10 mouse cellular contexts compared by ENCODE assay signal in genomic region chr10:20060320-20060970, GRCm38 (mm10).
DNase-seq lines count a peak whose midpoint lies in the region; ATAC-seq lines count a peak whose summit lies in the region.
"Had no signal": no experiment of that assay in that cellular context is flagged by ENCODE, and none has a peak within 500 bp of the region (broad histone marks: within the 10 kb centered on the region; RNA-seq: fewer than 3 reads in every experiment).

No protein-coding gene starts in this region.

- H3K9ac ChIP-seq in neural tube, embryonic 15.5 days (replicated peaks): no peak overlapping the region
- H3K9ac ChIP-seq: limb, embryonic 12.5 days had no signal

- no peak overlapping the region for H3K27ac ChIP-seq in neural tube, embryonic 15.5 days (replicated peaks)
- H3K27ac ChIP-seq: limb, embryonic 12.5 days had no signal

- no peaks in the 10 kb centered on the region for H3K27me3 ChIP-seq in neural tube, embryonic 15.5 days (replicated peaks)
- H3K27me3 ChIP-seq: limb, embryonic 12.5 days had no signal

- no peak overlapping the region for H3K4me3 ChIP-seq in neural tube, embryonic 15.5 days (replicated peaks)
- H3K4me3 ChIP-seq: limb, embryonic 12.5 days had no signal

- no peak overlapping the region for H3K4me2 ChIP-seq in neural tube, embryonic 15.5 days
- H3K4me2 ChIP-seq: limb, embryonic 12.5 days had no signal

- DNase-seq in heart, adult 18-20 months: peak; percentile 40 to 63
- no peak for DNase-seq in heart, postnatal 36 days
- no peak for DNase-seq in neural tube, embryonic 10.5 days (ENCODE audit: extremely low spot score, low spot score)
- DNase-seq in gonadal fat pad, adult 2 months (ENCODE audit: low read depth): peak; percentile 56
- DNase-seq in thymus, postnatal 25 days: peak; percentile 18
- no peak for DNase-seq in lung, postnatal 14 days
- DNase-seq: adrenal gland, adult 2 months had no signal

- H3K4me1 ChIP-seq in neural tube, embryonic 15.5 days: no peaks in the 10 kb centered on the region
- H3K4me1 ChIP-seq: limb, embryonic 12.5 days had no signal

- WGBS in neural tube, embryonic 15.5 days: 70% methylated on average over 15 of the region's 15 CpGs

- ATAC-seq in neural tube, embryonic 15.5 days (ENCODE audit: low FRiP score): peak; percentile 47
- ATAC-seq: intestine, postnatal 0 days had no signal

- no peaks in the 10 kb centered on the region for H3K36me3 ChIP-seq in neural tube, embryonic 15.5 days
- H3K36me3 ChIP-seq: limb, embryonic 12.5 days had no signal

- H3K9me3 ChIP-seq in neural tube, embryonic 15.5 days (replicated peaks): no peaks in the 10 kb centered on the region
- H3K9me3 ChIP-seq: limb, embryonic 12.5 days had no signal

- intact Hi-C loops in heart, postnatal 36 days (cut with DNase I): no loop called here

Comparison
In these comparisons a context has a peak if more than half of its experiments do, and no peak if none do; other contexts are left out.
1. DNase-seq: peak in heart, adult 18-20 months (2 of 2), gonadal fat pad, adult 2 months (single experiment) and thymus, postnatal 25 days (single experiment); none in heart, postnatal 36 days (0 of 2), neural tube, embryonic 10.5 days (single experiment) and lung, postnatal 14 days (single experiment).